8 mouse cellular contexts compared by ENCODE assay signal in the genomic region with DNA sequence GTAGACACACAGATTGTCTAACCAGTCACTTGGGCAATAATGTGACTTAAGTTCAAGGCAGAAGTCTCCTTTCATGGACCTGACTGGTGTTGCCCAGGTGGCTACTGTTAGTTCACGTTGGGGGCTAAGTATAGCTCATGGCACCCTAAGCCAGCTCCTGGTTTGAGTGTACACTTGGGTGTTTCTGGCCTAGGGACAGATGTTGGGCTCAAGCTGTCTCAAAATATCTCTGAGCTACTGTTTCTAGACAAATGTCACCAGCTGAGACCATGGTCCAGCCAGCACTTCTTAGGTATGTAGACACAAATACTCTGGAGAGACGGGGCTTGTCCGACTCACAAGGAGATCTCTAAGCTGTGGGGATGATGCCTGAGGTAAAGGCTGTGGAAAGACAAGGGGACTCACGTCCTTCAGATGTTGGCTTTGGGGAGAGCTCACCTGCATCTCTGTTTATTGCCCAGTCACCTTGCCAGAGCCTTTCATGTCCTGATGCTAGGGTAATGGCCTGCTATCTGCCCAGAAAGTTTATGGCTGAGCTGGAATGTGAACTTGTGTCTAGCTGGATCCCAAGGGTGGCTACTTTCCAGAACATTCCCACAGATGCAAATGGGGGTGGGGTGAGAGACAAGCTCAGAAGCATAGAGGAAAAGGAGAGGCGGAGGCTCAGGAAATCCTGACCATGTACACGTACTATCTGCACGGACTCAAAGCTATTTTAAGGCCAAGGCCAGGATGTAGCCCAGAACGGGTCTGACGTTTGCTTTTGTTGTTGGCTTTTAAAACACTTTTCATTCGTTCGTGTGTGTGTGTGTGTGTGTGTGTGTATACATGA. TPM values are rescaled to one million over a fixed set of nuclear protein-coding genes. Genes with fewer than 3 reads are reported as not detected.
A peak's percentile ranks its signal among the peaks of the same experiment; 100 is the strongest.
DNase-seq lines count a peak whose midpoint lies in the region; ATAC-seq and TF ChIP-seq lines count a peak whose summit lies in the region.

No protein-coding gene starts in this region.

- peak overlapping the region; percentile 42 for H3K27ac ChIP-seq in neural tube, embryonic 13.5 days (replicated peaks)
- H3K27ac ChIP-seq in heart, adult 2 months, result peak overlapping the region; percentile 99
- H3K27ac ChIP-seq in kidney, embryonic 14.5 days (ENCODE audit: low read depth, low read length), result peak overlapping the region; percentile 57; the same call in 1 of the 2 replicates

- intact Hi-C loops in heart, adult 2 months (cut with DNase I), result loop anchor here (1.0 kb wide), 3 partner anchors 37 to 82 kb away; no protein-coding TSS in a partner anchor
- intact Hi-C loops in left cerebral cortex, postnatal 36 days (cut with DNase I), result no loop called here

- no peaks in the 10 kb centered on the region for H3K9me3 ChIP-seq in neural tube, embryonic 13.5 days
- no peaks in the 10 kb centered on the region for H3K9me3 ChIP-seq in kidney, embryonic 14.5 days (ENCODE audit: control insufficient read depth, low read length)

- no peak for DNase-seq in neural tube, embryonic 10.5 days (ENCODE audit: extremely low spot score, low spot score)
- DNase-seq in heart, adult 2 months, result peak; percentile 82 to 89
- DNase-seq in lung, postnatal 36 days, result peak; percentile 91
- no peak for DNase-seq in left cerebral cortex, postnatal 36 days (ENCODE audit: low spot score in 2 of 2)
- no peak for DNase-seq in spleen, postnatal 14 days (ENCODE audit: low spot score in 2 of 2)
- no peak for DNase-seq in right cerebral cortex, postnatal 10 days (ENCODE audit: low spot score in 2 of 2)

- peak; percentile 62; the same call in 1 of the 2 replicates for TF ChIP-seq POLR2A in heart, adult 2 months (IDR thresholded peaks at IDR 0.05; ENCODE audit: insufficient read depth, low read depth, low read length)

- H3K27me3 ChIP-seq in neural tube, embryonic 13.5 days, result no peaks in the 10 kb centered on the region
- no peaks in the 10 kb centered on the region for H3K27me3 ChIP-seq in heart, adult 2 months (ENCODE audit: control insufficient read depth, insufficient read depth, low read length)
- no peaks in the 10 kb centered on the region for H3K27me3 ChIP-seq in kidney, embryonic 14.5 days (ENCODE audit: control insufficient read depth, insufficient read depth, low read length)

- no peak overlapping the region for H3K9ac ChIP-seq in neural tube, embryonic 13.5 days
- H3K9ac ChIP-seq in heart, adult 2 months (ENCODE audit: low read depth, low read length), result peak overlapping the region; percentile 19
- no peak overlapping the region for H3K9ac ChIP-seq in kidney, embryonic 14.5 days (ENCODE audit: low read depth, low read length)

- H3K4me2 ChIP-seq in neural tube, embryonic 13.5 days, result no peak overlapping the region
- H3K4me2 ChIP-seq in kidney, embryonic 14.5 days (replicated peaks; ENCODE audit: low read depth, low read length), result no peak overlapping the region

- TF ChIP-seq CTCF in heart, adult 2 months (IDR thresholded peaks at IDR 0.05), result no peak

- no peak for ATAC-seq in neural tube, embryonic 13.5 days (ENCODE audit: low read depth)
- no peak for ATAC-seq in kidney, embryonic 14.5 days (ENCODE audit: low FRiP score, low TSS enrichment)

- no peaks in the 10 kb centered on the region for H3K79me2 ChIP-seq in heart, adult 2 months (replicated peaks; ENCODE audit: control insufficient read depth, insufficient read depth, low read length)

- H3K36me3 ChIP-seq in neural tube, embryonic 13.5 days, result no peaks in the 10 kb centered on the region
- H3K36me3 ChIP-seq in heart, adult 2 months (ENCODE audit: control insufficient read depth, insufficient read depth, low read length), result peaks cover 11% of the 10 kb centered on the region
- no peaks in the 10 kb centered on the region for H3K36me3 ChIP-seq in kidney, embryonic 14.5 days (ENCODE audit: control insufficient read depth, insufficient read depth, low read length)

- no peak overlapping the region for H3K4me3 ChIP-seq in neural tube, embryonic 13.5 days
- H3K4me3 ChIP-seq in heart, adult 2 months, result no peak overlapping the region
- H3K4me3 ChIP-seq in kidney, embryonic 14.5 days (ENCODE audit: low read length), result no peak overlapping the region

- WGBS in neural tube, embryonic 13.5 days, result 86% methylated on average over 11 of the region's 11 CpGs
- WGBS in heart, adult 2 months, result 8% methylated on average over 11 of the region's 11 CpGs
- WGBS in kidney, embryonic 14.5 days, result 68% methylated on average over 11 of the region's 11 CpGs

- H3K4me1 ChIP-seq in neural tube, embryonic 13.5 days (replicated peaks), result peaks cover 26% of the 10 kb centered on the region
- H3K4me1 ChIP-seq in heart, adult 2 months (ENCODE audit: control insufficient read depth, insufficient read depth, low read length), result peaks cover 65% of the 10 kb centered on the region
- 0 out of 2 replicates have a peak, but pooled peaks cover 5% of the 10 kb centered on the region for H3K4me1 ChIP-seq in kidney, embryonic 14.5 days (ENCODE audit: control insufficient read depth, insufficient read depth, low read length)

- peak; percentile 100 for TF ChIP-seq EP300 in heart, adult 2 months (IDR thresholded peaks at IDR 0.05; ENCODE audit: insufficient read depth, low read depth, low read length)

RNA-seq across cellular contexts. Expression of gene Pomgnt2, which starts 31.2 kb away (rescaled TPM):
- 22.1 and 25.1 TPM in 2 replicates for polyA plus RNA-seq in neural tube, embryonic 13.5 days (2015; fragmentation: Nextera tagmentation; extraction: Ambion mirVana)
- total RNA-seq in heart, adult 2 months (2021), result 10 to 100 TPM; 14.0 to 15.3 TPM
- 21.0 and 21.4 TPM in 2 replicates for polyA plus RNA-seq in heart, adult 2 months (2012; rRNA removed)
- polyA plus RNA-seq in kidney, embryonic 14.5 days (2014; fragmentation: Nextera tagmentation; extraction: Ambion mirVana), result 8.6 and 11.6 TPM in 2 replicates
- 10 to 100 TPM; 38.0 to 38.2 TPM for total RNA-seq in left cerebral cortex, postnatal 36 days (2021)

Comparison
In these comparisons a context has a peak if more than half of its experiments do, and no peak if none do; other contexts are left out.
1. H3K27ac ChIP-seq: peak in every context shown above with its lines; median percentile 99 in heart, adult 2 months; 57 in kidney, embryonic 14.5 days; 42 in neural tube, embryonic 13.5 days.
2. DNase-seq: peak in heart, adult 2 months (2 of 2) and lung, postnatal 36 days (single experiment); none in neural tube, embryonic 10.5 days (single experiment), left cerebral cortex, postnatal 36 days (0 of 2), spleen, postnatal 14 days (0 of 2) and right cerebral cortex, postnatal 10 days (0 of 2).